Mouse (Mus musculus) right cerebral cortex, postnatal 4 days (tissue): ENCODE measurements around the gene Ampd3.

Experiments used
- DNase-seq: peaks from one replicate; pipeline ENCODE4 v3.0.0-alpha.2; 2022

The Ampd3 gene

DNA sequence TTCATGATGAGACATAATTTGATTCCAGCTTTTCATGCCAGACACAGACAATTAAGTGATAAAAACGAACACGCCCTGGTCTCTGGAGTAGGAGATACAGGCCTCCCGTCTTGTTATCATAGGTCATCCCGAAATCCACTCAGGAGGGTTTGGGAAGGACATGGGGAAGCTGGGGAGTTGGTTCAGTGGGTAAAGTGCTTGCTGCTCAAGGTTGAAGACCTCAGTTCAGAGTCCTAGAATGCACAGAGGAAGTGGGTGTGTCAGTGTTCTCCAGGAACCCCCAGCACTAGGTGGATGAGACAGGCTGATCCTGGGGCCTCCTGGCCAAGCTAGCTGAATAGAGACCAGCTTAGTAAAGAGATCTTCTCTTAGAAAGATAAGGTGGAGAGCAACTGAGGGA, 2.9 kb downstream of the Ampd3 start:
- no peak for DNase-seq

DNA sequence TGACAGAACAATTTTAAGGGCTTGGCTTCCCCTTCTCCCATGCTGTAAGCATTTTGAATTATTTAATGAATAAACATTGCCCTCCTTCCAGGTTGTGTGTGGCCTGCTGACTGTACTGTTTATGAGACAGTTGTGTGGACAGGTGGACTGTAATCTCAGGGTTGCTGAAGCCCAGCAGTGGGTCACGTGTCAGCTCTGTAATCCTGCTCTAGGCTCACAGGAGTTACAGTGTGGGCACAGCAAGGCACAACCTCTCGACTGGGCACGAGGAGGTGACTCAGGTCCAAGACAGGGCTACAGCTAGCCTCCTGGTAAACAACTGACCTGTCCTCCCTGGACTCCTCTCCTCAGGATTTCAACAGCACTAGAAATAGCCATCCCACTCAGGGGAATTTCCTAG, 4.3 kb downstream of the Ampd3 start:
- DNase-seq = no peak

DNA sequence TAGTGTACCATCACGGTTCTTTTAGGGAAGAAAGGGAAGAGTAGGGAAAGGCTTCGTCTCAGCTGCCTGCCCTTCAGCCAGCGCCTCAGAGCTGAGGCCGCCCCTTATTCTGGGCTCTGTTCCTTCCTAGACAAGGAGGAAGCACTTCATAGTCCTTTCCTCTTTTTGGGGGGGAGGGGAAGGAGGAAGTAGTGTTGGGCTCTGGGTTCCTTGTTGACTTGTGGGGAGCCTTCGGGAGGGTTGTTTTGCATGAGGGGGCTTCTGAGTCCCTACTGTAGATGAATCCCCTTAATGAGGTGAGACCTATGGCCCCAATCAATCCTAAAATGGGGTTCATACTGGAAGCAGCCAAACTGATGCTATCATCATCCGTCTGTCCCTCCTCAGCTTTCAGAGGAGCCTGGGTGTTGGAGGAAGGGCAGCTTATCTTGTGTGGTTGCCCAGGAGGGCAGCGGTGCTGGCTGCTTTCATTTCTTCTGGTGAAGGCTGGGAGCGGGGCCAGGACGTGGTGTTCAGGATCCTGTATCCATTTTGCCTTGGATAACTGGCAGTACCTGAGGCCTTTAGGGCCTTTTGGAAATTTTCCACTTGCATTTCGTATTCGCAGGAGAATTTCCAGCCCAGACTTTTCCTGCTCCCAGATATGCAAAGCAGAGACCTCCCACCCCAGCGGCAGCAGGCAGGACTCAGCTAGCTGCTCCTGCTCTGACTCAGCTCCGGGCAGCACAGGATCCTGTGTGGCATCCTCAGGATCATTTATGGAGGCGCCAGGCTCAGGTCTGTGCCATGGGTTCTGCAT, 5.4 kb downstream of the Ampd3 start:
- DNase-seq = peak; percentile 43

DNA sequence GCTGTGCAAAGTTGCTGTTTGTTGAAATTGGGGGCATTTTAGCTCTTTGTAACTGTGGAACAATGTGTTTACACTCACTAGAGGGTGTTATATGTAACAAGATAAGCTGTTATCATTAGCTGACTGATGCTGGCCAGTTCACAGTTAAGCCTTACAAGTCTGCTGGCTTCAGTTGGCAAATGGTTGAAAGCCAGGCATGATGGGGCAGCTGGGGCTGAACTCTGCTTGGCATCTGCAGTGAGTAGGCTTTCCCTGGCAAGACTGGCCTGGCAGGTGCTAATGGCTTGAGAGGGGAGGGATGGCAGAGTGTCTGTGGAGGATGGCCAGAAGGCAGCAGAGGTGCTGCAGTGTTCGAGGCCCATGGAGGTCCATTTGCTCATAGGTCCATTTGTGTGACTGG, 6.1 kb downstream of the Ampd3 start:
- DNase-seq = no peak

DNA sequence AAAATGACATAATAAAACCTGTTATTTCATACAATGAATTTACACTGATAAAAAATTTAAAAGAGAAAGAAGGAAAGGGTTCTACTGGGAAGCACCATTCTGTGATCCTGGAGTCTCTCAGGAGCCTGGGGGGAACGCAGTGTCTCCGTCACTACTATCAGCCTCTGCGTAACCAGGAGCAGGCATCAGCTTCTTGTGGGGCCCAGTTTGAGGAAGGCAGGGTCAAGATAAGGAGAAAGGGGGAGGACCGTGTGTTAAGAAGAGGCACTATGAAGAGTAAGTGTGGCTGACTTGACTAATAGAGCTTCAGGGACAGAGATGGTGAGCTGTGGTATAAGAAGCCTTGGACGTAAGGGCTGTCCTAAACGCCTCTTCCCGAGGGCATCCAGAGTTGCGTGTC, 6.7 kb downstream of the Ampd3 start:
- DNase-seq = no peak

DNA sequence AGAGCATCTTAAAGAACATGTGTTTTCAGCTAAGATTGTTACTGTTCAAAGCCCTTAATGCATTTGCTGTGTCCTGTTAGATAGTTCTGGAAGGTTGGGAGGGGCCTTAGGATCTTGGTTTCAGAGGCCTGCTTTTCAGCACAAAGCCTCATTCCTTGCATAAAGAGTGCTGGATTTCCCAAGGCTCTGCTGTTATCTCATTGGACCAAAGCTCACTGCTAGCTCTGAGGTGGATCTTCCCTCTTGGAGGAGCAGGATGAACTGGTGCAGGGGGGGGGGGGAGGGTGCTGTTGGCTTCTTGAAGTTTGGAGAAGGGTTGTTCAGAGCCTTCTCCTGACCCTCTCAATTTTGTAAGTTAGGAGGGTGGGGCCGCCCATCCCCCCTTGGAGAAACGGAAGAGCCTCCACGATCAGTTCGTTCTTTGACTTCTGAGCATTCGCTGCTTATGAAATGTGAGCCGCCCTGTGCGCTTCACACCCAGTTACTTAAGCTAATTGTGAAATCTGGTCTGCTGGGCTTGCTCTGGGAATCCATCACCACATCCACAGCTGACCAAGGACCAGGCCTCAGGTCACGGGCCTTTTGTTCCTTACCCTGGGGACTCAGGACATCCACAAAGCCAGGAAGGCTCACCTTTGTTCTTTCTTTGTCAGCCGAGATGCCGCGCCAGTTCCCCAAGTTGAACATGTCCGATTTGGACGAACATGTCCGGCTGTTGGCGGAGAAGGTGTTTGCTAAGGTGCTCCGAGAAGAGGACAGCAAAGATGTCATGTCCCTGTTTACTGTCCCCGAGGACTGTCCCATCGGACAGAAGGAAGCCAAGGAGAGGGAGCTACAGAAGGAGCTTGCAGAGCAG, 9.4 kb downstream of the Ampd3 start:
- DNase-seq = no peak

DNA sequence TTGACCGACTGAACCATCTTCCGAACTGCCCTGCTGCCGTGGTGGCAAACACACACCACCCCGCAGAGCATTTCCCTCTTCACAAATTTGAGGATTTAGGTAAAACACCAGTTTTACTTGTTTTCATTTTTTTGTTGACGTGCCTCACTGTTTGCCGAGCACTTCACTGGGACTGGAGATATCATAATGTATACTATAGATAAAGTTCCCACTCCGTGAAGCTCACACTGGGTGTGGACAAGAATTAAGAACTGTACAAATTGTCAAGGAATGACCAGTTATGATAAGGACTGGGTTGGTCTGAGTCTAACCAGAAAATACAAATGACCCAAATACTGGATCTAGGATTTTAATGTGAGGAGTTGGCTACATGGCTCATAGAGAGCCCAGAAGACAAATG, 10.9 kb downstream of the Ampd3 start:
- DNase-seq = no peak

DNA sequence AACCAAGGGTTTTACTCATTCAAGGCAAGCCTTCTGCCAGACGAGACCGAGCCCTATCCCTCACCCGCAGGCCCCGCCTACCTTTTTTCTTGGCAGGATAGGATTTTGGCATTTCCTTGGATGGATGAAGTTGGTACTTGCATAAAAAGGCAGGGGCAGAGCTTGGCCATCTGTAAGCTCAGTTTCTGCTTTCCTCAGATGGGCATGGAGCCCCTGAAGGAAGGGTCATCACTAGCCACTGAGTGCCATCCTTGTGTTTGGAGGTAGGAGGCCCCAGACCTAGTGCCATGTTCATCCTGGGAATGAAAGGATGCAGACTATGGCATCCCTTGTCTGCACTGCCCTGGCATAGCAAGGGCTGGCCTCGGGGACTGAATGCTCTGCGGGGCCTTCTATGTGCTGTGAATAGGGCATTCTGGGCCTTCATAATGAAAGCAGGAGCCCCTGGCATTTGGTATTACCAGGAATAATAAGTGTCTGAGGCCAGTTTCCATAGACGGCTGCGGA, 11.7 kb downstream of the Ampd3 start:
- DNase-seq = no peak

DNA sequence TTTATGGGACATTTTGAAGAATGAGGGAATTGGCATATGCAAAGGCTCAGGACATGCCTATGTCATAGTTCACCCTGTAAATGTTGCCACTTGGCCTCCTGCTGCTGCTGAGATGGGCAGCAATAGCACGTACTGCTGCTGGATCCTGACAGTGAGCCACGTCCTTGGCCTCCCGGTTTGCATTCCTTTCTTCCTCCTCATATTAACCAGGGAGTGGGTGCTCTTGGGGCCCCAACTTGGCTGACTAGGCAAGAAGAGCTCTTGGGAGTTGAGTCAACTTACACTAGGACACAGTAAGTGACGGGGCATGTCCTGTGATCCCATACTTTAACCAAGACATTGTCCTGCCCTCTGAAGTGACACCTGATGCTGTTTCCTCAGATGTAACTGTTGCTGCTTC, 12.5 kb downstream of the Ampd3 start:
- no peak for DNase-seq

DNA sequence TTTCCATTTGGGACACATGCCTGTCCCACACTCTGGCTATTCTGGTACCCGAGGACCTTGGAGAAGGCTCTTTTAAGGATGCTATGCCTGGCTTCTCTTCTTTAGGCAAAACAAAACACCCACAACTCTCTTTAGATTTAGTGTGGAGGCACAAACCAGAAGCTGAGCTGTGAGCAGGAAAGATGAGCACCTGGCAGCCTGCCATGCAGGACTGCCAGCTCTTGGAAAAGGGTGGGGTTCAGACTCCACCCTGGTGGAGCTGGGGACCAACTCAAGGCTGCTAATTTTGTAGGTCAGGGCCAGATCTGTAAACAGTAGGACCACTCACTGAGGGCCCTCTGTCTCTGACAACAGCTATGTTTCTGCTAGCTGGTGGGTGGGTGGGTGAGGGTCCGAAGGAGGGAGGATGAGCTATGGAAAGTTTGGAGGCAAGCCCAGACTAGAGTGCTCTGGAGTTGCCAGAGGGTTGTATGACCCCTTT, 13.3 kb downstream of the Ampd3 start:
- peak; percentile 44 for DNase-seq

DNA sequence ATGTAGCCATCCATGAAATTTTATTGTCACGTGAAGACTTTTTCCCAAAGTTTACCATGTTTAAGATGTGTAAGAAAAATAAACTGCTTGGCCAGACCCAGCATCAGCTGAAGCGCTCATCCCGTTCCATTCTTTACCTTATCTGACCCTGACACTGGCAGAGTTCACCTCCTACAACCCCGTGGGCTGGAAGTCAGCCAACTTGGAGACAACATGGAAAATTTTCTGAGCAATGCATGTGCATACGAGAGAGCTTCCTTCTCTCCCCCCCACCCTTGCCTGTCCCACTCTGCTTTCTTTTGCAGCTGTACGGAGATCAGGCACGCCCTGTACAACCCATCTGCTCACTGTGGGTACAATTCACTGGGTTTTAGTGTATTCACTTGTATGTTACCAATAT, 14.1 kb downstream of the Ampd3 start:
- DNase-seq = no peak

DNA sequence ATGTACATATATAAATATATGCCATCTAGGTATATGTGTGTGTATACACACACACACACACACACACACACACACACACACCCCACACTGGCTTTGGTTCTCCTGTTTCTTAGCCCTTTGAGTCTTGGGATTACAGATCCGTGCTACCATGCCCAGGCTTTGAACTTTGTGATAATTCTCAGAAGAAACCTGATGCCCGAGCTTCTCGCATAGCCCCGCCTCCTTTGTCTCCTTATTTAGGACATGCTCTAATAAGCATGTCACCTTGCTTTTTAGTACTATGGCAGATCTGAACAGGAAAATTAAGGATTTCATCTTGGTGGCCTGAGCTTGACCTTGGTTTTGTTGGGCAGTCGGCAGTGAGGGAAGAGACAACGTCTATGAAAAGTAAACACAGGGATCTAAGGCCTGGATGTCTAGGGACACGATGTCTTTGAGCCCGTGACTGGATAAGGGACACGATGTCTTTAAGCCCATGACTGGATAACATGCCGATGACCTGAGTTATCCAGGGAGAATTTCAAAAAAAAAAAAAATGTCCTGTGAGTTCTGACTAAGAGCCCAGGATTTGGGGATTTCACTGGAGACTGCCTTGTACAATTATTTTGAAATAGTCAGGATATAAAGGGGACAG, 15.0 kb downstream of the Ampd3 start:
- no peak for DNase-seq

DNA sequence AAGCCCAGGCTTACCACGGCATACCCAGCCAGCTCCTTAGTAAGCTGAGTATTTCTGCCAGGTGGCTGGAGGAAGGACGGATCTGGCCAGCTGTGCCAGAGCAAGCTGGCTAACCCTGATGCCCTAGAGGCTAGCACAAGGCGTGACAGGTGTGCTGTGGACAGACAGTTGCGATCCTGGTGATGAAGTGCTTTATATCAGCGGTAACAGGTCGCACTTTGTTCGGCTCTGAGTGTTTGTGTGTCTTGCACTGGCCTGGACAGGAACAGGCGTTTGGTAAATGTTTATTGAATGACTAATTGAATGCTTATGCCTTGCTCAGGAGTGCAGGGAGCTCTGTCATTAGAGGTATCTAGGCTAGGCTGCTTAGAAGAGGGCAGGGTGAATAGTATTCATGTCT, 17.0 kb downstream of the Ampd3 start:
- DNase-seq = no peak

DNA sequence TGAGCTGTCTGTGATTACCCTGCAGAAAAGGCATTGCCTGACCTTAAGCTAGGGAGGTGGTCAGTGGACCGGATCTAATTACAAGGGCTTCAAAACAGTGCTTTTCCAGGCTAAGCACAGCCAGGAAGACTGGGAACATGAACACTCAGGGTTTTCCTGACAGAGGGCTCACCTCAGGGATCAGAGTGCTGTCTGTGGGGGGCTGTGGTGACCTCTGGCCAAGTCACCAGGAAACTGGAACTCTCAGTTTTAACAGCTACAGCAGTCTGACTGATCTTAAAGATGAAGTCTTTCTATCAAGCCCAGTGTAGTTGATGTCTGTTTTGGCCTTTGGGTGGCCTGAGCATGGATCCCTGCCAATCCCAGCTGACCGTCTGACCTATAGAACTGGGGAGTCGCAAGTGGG, 17.7 kb downstream of the Ampd3 start:
- no peak for DNase-seq

DNA sequence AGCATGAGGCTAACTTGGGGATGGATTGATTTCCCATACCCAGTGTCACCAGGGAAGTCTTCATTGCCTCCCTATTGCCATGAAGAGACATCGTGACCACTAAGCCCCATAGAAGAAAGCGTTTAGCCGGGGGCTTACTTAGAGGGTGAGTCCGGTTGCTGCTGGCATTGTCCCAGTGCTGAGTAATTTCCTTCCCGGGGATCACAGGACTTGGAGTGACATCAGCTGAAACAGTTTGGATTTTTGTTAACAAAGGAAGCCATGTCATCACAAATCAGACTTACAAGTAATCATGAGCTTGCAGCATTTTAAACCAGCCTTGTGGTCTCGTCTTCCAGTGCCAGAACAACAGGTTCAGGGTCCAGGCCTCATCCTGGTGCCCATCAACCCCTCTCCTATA, 19.3 kb downstream of the Ampd3 start:
- no peak for DNase-seq

DNA sequence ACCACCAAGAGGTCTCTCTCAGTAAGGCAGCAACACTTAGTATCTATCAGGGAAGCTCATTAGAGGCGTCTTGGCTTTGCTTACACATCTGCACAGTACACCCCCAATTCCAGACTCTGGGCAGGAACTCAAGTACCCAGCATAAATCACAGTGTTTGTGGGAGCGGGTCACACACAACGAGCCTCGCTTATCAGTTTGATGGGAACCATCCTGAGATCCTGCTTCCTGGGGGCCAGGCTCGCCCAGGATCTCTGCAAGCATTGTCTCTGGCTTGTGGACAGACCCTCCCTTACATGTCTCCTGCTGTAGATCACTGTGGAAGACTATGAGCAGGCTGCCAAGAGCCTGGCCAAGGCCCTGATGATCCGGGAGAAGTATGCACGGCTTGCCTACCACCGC, 22.9 kb downstream of the Ampd3 start:
- DNase-seq = no peak

DNA sequence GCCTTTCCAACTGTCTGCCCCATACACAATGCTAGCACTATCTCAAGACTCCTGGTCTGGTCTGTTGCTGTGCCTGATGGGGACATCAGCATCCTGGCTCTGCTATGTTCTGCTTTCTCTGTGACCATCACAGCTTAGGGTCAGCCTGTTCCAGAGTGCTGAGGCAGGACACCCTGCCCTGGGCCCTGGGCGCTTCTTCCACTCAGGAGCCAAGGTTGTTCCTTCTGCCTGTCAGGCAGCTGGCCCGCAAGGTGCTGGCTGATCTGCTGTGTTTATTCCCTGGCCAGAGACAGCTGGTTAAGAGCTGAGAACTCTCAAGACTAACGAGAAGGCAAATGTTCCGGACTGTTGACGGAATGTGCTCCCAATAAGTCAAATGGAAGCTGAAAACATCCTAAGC, 24.2 kb downstream of the Ampd3 start:
- no peak for DNase-seq

DNA sequence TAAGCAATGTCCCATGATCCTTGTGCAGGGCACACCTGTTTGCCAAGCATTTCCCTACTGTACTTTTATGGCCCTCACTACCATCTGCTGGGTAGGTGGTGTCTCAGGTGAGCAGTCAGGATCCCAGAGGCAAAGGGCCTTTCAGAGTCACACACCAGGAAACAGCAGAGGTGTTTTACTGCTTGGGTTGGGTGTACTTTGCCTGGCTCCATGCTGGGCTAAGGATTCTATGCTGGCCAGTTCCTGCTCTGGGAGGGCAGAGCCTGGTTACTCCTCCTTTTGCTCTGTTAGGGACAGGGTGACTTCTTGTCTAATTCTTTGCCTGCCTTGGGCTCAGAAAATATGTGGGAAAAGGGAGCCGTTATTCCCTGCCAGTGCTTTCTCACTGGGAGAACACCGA, 24.8 kb downstream of the Ampd3 start:
- DNase-seq = no peak

DNA sequence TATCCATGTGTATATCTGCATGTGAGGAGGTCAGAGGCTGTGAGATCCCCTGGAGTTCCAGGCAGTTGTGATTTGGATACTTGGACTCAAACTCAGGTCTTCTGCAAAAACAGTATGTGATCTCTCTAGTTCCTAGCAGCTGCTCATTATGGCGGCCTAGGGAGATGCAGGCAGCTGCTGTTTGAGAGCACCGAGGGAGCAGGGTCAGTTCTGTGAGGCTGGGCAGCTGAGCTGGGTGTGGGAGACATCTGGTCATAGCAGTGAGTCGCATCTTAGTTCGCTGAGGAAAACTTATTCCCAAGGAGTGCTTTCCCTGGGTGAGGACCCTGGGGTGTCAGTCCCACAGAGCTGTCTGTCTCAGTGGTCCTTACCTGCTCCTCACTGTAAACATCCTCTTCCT, 26.7 kb downstream of the Ampd3 start:
- DNase-seq = no peak

DNA sequence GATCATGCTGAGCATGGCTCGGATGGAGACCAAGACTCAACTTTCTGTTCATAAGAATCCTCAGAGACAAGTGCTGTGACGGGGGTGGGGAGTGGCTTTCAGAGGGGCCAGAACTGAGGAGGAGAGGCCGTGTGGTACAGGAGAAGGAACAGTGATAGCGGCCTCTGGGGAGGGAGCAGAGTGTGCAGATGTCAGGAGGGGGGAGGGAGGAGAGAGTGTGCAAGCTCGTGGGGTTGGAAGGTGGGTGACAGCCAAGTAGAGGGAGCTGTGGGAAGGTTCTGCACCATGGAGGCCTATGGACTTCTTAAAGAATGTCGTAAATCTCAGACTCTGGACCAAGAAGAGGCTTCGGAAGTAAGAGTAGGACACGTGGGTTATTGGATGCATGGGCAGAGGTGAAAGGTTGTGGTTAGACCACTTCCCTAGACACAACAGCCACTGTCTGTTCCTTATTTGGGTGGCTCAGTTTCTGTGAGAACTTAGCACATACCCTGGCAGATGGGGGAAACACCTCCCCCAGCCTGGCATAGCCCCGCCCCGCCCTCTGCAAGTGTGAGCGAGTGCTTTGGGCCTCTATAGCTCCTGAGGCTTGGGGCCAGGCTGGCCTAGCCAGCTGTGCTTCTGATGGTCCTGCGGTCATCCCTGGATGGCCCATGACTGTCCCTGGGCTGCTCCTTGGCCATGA, 28.5 kb downstream of the Ampd3 start:
- DNase-seq = no peak

DNA sequence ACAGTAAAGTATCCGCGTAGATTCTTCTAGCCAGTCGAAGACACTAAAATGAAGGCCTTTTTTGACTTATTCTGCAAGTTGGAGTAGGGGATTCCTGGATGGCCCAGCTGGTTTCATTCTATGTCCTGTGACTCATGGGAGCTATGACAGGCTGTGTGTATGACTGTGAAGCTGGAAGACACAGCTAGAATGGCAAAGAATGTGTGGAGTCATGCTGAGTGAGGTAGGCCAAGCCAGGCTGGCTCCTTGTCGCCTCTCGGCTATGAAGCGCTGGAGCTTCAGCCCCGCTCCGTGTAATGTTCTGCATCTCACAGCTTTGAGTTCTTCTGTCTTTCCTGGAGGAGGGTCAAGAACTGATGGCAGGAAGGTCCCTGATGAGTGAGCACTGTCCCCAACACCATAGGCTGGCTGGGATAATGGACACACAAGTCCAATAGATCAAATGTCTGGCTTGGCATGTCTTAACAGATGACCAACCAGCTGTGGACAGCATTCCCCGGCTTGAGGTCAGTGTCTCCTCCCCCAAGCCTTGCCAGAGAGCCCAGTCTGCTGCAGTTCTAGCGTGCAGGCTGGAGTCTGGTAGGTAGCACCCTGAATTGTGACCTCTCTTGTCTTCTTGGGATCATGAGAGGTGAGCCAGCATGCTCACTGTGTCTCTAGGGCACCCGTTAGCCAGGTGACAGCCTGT, 29.9 kb downstream of the Ampd3 start:
- DNase-seq = no peak

DNA sequence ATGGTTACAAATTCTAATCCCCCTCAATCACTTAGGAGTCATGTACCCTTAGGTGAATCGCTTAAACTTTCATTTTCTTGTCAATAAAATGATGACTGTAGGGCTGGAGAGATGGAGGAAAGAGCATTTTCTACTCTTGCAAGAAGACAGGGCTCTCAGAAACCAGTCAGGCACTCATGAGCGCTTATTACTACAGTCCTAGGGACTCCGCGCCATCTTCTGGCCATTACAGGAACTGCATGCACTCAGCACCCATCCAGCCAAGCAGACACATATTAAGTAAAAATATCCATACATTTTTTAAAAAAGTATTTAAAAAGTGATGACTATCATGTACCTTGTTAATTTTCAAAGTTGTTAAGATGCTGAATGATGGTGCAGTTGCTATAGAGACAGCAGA, 33.0 kb downstream of the Ampd3 start:
- DNase-seq = peak; percentile 89
